Mouse (Mus musculus) CD4-positive, CD25-positive, alpha-beta regulatory T cell, adult 2 months (primary cell): ENCODE data around the gene Hist2h2ac.
"Not testable (repeated sequence)": the region's sequence is repeated elsewhere in the genome, so short reads cannot be mapped to it uniquely, and the experiment has no call there.

Experiments used
- DNase-seq: peaks from one replicate; pipeline ENCODE4 v3.0.0-alpha.2; 2012; ENCODE audit warnings: low read depth, low spot score

Gene Hist2h2ac

GRCm38 (mm10) chr3:96230404-96230803, 9.7 kb upstream of the Hist2h2ac start:
- DNase-seq, result no peak

- DNase-seq, result no peak
These were observed 8.1 kb upstream of the Hist2h2ac start for GRCm38 (mm10) chr3:96228828-96229227.

GRCm38 (mm10) chr3:96226695-96227648, 6.3 kb upstream of the Hist2h2ac start:
- DNase-seq, result no peak

- no peak for DNase-seq
These were observed 4.7 kb upstream of the Hist2h2ac start for GRCm38 (mm10) chr3:96225421-96225820.

GRCm38 (mm10) chr3:96222774-96223173, 2.1 kb upstream of the Hist2h2ac start:
- no peak for DNase-seq

GRCm38 (mm10) chr3:96221640-96222038, 959 bp upstream of the Hist2h2ac start:
- no peak for DNase-seq

GRCm38 (mm10) chr3:96220131-96220764, 432 bp downstream of the Hist2h2ac start:
- peak; percentile 67 for DNase-seq

GRCm38 (mm10) chr3:96219661-96220130, 984 bp downstream of the Hist2h2ac start, which contains the start of the genes Bola1 and Hist2h2ab:
TSS of gene Bola1 (minus strand) at chr3:96219709.
TSS of gene Hist2h2ab (plus strand) at chr3:96219865.
- peak; percentile 87 for DNase-seq

GRCm38 (mm10) chr3:96219191-96219641, 1.5 kb downstream of the Hist2h2ac start:
- DNase-seq, result peak; percentile 69

- DNase-seq, result no peak
These were observed 11.4 kb downstream of the Hist2h2ac start for GRCm38 (mm10) chr3:96209242-96209641.

- DNase-seq, result peak; percentile 22
These were observed 12.9 kb downstream of the Hist2h2ac start for GRCm38 (mm10) chr3:96207819-96208218.

GRCm38 (mm10) chr3:96199731-96200130, 20.9 kb downstream of the Hist2h2ac start:
- peak; percentile 19 for DNase-seq

GRCm38 (mm10) chr3:96198601-96199251, 22.0 kb downstream of the Hist2h2ac start:
- not testable (repeated sequence) for DNase-seq

GRCm38 (mm10) chr3:96198181-96198580, 22.5 kb downstream of the Hist2h2ac start:
- DNase-seq, result peak; percentile 85

- DNase-seq, result peak; percentile 91
These were observed 23.4 kb downstream of the Hist2h2ac start for GRCm38 (mm10) chr3:96197129-96197749.

GRCm38 (mm10) chr3:96196437-96197128, 24.1 kb downstream of the Hist2h2ac start:
- DNase-seq, result peak; percentile 14

- DNase-seq, result peak; percentile 26
These were observed 24.9 kb downstream of the Hist2h2ac start for GRCm38 (mm10) chr3:96195616-96196313.

GRCm38 (mm10) chr3:96194966-96195365, 25.7 kb downstream of the Hist2h2ac start:
- peak; percentile 63 for DNase-seq

- no peak for DNase-seq
These were observed 27.7 kb downstream of the Hist2h2ac start for GRCm38 (mm10) chr3:96192977-96193376.

GRCm38 (mm10) chr3:96182382-96182776, 38.3 kb downstream of the Hist2h2ac start:
- DNase-seq, result no peak
